Mouse (Mus musculus) lung, postnatal 0 days (tissue): ENCODE measurements at regions not wholly inside any gene's neighbourhood (a gene's known extent, or its start where the extent isn't known, plus 50 kb on each side); places are given as distances from the start of the nearest gene placed in this dataset.

Experiments used
- CTCF ChIP-seq: IDR thresholded peaks from 2 replicates; pipeline ENCODE4 v1.5.1; 2016; ENCODE audit warnings: antibody characterized with exemption, mild to moderate bottlenecking
- EP300 ChIP-seq: IDR thresholded peaks from 2 replicates; pipeline ENCODE4 v1.6.1; 2016; ENCODE audit warnings: antibody characterized with exemption, mild to moderate bottlenecking, control low read depth

DNA sequence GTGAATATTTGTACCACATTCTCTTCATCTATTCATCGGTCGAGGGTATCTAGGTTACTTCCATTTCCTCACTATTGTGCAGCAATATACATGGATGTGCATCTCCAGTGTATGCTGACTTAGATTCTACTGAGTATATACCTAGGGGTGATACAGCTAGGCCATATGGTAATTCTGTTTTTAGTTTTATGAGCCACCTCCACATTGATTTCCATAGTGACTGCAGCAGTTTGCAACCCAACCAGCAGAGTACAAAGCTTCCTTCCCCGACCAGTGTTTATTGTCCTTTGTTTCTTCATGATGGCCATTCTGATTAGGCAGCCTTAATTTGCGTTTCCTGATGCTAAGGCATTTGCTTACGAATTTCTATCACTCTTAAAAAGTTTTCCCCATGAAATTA lies 111.1 kb upstream of the Slc39a10 start:
- TF ChIP-seq CTCF: no peak
- TF ChIP-seq EP300: no peak
